23 mouse cellular contexts compared by ENCODE assay signal in the genomic region with DNA sequence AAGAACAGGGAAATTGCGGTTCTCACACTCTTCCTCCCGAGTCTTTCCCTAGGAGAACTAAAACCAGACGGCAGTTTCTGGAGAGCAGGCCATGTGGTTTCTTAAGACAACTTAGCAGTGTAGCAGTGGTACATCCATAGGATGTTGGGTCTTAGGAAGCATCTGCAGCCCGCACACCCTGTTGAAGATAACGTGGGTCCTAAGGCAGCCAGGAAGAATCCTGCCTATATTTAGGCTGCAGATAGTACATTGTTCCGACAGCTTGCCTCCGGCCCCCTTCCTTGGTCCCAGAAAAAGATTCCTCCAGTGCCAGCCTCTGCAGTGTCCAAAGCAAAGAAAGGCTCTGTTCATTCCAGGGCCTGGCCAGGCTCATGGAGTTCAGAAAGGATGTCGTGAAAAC.
"Had no signal": no experiment of that assay in that cellular context is flagged by ENCODE, and none has a peak within 500 bp of the region (broad histone marks: within the 10 kb centered on the region; RNA-seq: fewer than 3 reads in every experiment).

No protein-coding gene starts in this region.

- H3K9ac ChIP-seq: heart, embryonic 13.5 days; heart, embryonic 15.5 days; hindbrain, embryonic 13.5 days; hindbrain, embryonic 15.5 days; limb, embryonic 12.5 days; liver, embryonic 13.5 days; liver, embryonic 15.5 days had no signal

- H3K27me3 ChIP-seq: heart, embryonic 13.5 days; heart, embryonic 15.5 days; hindbrain, embryonic 13.5 days; hindbrain, embryonic 15.5 days; limb, embryonic 12.5 days; liver, embryonic 13.5 days; liver, embryonic 15.5 days had no signal

- H3K27ac ChIP-seq: heart, adult 2 months; heart, embryonic 13.5 days; heart, embryonic 15.5 days; hindbrain, embryonic 13.5 days; hindbrain, embryonic 15.5 days; hindbrain, postnatal 0 days; layer of hippocampus, adult 2 months; left cerebral cortex, adult 2 months; limb, embryonic 10.5 days; limb, embryonic 12.5 days; liver, embryonic 13.5 days; liver, embryonic 15.5 days had no signal

- H3K4me2 ChIP-seq: heart, embryonic 11.5 days; heart, embryonic 13.5 days; heart, embryonic 15.5 days; hindbrain, embryonic 13.5 days; hindbrain, embryonic 15.5 days; limb, embryonic 12.5 days; liver, embryonic 13.5 days; liver, embryonic 15.5 days had no signal

- H3K4me1 ChIP-seq: hindbrain, embryonic 15.5 days had no signal

- DNase-seq: gastrocnemius, postnatal 14 days; gastrocnemius, postnatal 36 days; heart, adult 11 months; heart, adult 2 months; heart, postnatal 14 days; heart, postnatal 36 days; kidney, adult 18-20 months; kidney, adult 8-10 months; kidney, postnatal 10 days; kidney, postnatal 4 days; liver; liver, embryonic 13.5 days had no signal

- H3K9me3 ChIP-seq: heart, embryonic 13.5 days; heart, embryonic 15.5 days; hindbrain, embryonic 13.5 days; hindbrain, embryonic 15.5 days; limb, embryonic 10.5 days; limb, embryonic 12.5 days; liver, embryonic 13.5 days; liver, embryonic 15.5 days had no signal

- H3K4me3 ChIP-seq: heart, adult 2 months; heart, embryonic 13.5 days; heart, embryonic 15.5 days; hindbrain, embryonic 13.5 days; hindbrain, embryonic 15.5 days; layer of hippocampus, adult 2 months; left cerebral cortex, adult 2 months; limb, embryonic 10.5 days; limb, embryonic 12.5 days; liver, embryonic 13.5 days; liver, embryonic 15.5 days had no signal

- ATAC-seq: hindbrain, postnatal 0 days had no signal

- H3K36me3 ChIP-seq: heart, embryonic 13.5 days; heart, embryonic 15.5 days; hindbrain, embryonic 13.5 days; hindbrain, embryonic 15.5 days; limb, embryonic 10.5 days; limb, embryonic 12.5 days; liver, embryonic 13.5 days had no signal
